Mouse (Mus musculus) T-helper 2 cell (primary cell): ENCODE data around the gene Phf12.

ENCODE experiments used
- in situ Hi-C: fragments of 300-600 bp; cut with MboI, MseI; formaldehyde crosslinking; loops from one replicate; pipeline ENCODE4 v1.15.1; 2025; ENCODE audit warnings: high pct_unique_total_duplicates

The Phf12 gene

DNA sequence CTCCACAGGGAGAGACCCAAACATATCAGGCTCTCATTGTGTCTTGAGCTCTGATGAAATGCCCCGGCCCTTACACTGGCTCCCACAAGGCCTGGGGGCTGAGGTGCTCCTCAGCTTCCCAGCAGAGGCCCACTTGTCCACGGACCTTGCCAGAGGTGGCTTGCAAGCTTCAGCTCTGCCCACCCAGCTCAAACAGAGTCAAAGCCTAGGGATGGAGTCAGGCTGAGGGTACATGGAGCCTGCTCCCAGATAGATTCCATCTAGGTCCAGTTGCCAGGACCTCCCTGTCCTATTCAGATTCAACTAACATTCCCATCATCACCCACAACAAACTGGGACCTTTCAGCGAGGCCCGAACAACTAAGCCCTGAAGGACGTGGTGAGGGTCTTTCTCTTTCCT is 89.4 kb downstream of the Phf12 start:
- in situ Hi-C loops, result no loop called here

DNA sequence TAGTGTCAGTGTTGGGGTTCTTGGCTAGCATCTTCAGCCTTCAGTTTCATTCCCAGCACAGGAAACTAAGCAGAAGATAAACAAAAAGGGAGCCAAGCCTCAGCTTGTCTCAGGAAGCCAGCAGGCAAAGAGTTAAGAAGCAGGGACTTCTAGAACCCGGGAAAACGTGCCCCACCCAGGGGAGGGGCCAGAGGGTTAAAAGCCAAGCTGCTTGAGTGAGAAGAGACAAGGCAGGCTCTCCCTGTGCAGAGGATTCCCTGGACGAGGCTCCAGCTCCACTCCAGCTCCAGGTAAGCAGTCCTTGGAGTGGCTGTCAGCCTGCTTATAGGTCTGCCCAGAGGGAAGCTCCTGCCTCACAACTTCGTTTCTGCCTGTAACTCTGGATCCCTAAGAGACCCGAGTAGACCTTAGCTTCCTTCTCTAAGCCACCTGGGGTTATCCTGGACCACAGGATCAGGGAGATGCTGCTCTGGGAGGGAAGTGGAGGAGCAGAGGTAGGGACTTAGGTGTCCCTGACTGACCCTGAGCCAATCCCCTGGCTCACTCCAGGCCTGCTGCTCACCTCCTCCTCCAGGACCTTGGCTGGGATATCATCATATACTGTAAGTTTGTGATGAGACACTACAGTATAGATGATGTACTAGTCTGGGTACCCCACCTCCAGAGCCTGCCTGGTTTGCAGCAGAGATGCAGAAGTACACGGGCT is 90.0 kb downstream of the Phf12 start:
- in situ Hi-C loops, result no loop called here

DNA sequence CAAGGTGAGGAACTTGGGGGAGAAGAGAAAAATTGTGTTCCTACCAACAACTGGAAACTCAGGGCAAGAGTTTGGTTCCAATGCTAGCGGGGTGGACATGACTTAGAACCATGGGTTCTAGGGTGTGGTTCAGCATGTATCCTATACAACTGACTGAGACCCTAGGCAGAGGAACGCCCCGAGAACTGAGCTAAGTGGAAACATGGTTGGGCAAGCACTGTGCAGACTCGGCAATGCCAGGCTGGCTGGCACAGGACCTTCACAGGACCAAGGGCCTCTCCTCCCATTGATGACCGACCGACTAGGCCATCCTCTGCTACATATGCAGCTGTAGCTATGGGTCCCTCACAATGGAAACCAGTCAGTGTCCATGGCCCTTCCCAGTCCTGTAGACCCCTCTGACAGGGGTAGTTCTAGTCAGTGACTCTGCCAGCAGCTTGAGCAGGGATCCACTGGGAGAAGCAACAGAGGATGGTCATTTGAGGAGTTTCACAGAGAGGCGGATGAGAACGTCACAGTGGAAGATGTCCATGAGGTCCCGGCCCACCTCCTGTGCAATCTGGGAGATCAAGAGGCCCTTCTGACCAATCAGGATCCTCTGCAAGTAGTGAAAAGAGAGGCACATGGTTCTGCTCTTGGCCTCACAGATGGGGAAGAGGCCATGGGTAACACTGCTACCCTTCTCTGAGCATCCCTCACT is 91.2 kb downstream of the Phf12 start:
- in situ Hi-C loops, result no loop called here

DNA sequence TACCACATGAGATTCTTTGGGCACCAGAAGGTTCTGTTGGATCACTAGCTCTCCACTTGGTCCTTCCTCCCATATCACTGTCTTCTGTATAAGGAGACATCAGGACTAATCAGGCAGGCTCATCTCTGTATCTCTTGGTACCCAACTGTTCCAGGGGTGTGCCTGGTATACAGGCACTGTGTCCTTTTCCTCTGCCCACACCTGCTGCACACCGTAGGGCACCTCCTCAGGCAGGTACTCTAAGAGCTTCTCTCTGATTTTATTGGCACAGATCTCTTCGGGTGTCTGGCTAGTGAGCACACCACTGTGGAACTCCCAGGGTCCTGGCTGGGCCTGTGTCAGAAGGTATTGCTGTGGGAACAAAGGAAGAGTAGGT is 91.7 kb downstream of the Phf12 start:
- in situ Hi-C loops, result no loop called here

DNA sequence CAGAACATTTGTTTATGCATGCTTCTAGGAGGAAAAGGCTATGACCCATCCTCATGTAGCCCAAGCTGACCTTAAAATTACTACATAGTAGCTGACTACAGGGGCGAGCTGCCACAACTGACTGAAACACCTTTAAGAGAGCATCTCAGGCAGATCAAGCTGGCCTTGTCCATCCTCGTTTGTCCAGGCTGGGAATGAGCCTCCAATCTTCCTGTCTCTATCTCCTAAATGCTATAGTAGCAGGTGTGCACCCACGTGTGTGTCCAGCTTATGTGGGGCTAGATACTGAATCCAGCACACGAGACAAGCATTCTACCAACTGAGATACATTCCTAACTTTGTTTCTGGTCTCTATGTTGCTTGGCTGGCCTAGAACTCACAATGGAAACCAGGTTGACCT is 92.1 kb downstream of the Phf12 start:
- in situ Hi-C loops, result no loop called here
